Comparison of ENCODE assay signal across 16 mouse cellular contexts in the genomic region with DNA sequence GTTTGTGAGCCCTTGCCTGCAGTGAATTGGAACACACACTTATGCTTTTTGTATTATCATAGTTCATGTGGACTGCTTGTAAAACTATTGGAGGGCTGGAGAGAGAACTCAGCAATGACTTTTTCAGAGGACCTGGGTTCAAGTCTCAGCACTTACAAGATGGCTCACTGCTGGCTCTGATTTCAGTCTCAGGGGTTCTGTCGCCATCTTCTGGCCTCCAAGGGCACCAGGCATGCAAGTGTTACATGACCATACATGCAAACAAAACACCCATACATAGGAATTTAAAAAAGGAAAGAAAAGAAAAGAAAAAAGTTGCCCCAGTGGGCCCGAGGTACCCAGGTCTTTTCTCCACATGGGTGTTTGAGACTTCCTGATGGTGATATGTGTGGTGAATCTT. TPM values are rescaled to one million over a fixed set of nuclear protein-coding genes. Genes with fewer than 3 reads are reported as not detected.
DNase-seq lines count a peak whose midpoint lies in the region; ATAC-seq and TF ChIP-seq lines count a peak whose summit lies in the region.
"Had no signal": no experiment of that assay in that cellular context is flagged by ENCODE, and none has a peak within 500 bp of the region (broad histone marks: within the 10 kb centered on the region; RNA-seq: fewer than 3 reads in every experiment).

No protein-coding gene starts in this region.

- peak; percentile 48 for TF ChIP-seq CTCF in gastrocnemius, adult 2 months (IDR thresholded peaks at IDR 0.05)
- peak; percentile 61 for TF ChIP-seq CTCF in liver, embryonic 14.5 days (IDR thresholded peaks at IDR 0.05; ENCODE audit: low read depth)
- TF ChIP-seq CTCF in bone marrow macrophage, adult 2 months (IDR thresholded peaks at IDR 0.05; ENCODE audit: low read depth, low read length) = 0 out of 2 replicates have a peak, but pooled peaks have one; percentile 14

- H3K9me3 ChIP-seq in liver, embryonic 14.5 days (ENCODE audit: control insufficient read depth, low read length) = no peaks in the 10 kb centered on the region
- no peaks in the 10 kb centered on the region for H3K9me3 ChIP-seq in midbrain, embryonic 11.5 days (ENCODE audit: control insufficient read depth, low read length)
- H3K9me3 ChIP-seq: embryonic facial prominence, embryonic 13.5 days; hindbrain, embryonic 15.5 days; limb, embryonic 10.5 days; midbrain, embryonic 10.5 days had no signal

- H3K27me3 ChIP-seq in liver, embryonic 14.5 days (ENCODE audit: control insufficient read depth, insufficient read depth, low read length) = no peaks in the 10 kb centered on the region
- H3K27me3 ChIP-seq in midbrain, embryonic 11.5 days (ENCODE audit: control insufficient read depth, insufficient read depth, low read length) = no peaks in the 10 kb centered on the region
- H3K27me3 ChIP-seq: embryonic facial prominence, embryonic 13.5 days; hindbrain, embryonic 15.5 days had no signal

- H3K9ac ChIP-seq in liver, embryonic 14.5 days (replicated peaks) = no peak overlapping the region
- H3K9ac ChIP-seq in midbrain, embryonic 11.5 days (ENCODE audit: low read length) = no peak overlapping the region
- H3K9ac ChIP-seq: embryonic facial prominence, embryonic 13.5 days; hindbrain, embryonic 15.5 days had no signal

- TF ChIP-seq POLR2A in bone marrow macrophage, adult 2 months (IDR thresholded peaks at IDR 0.05; ENCODE audit: borderline replicate concordance, low read depth, low read length) = no peak

- DNase-seq in gastrocnemius, adult 2 months = no peak
- no peak for DNase-seq in gastrocnemius, postnatal 25 days
- no peak for DNase-seq in liver, embryonic 14.5 days (ENCODE audit: low read depth in 3 of 3, low spot score in 3 of 3)
- DNase-seq in liver = no peak
- peak; percentile 57 for DNase-seq in 416B (ENCODE audit: low read depth)
- no peak for DNase-seq in midbrain, embryonic 11.5 days (ENCODE audit: low spot score, missing footprints)
- DNase-seq: adrenal gland, postnatal 10 days; kidney, postnatal 14 days; right cerebral cortex, adult 18-20 months; thymus, postnatal 36 days had no signal

- WGBS in liver, embryonic 14.5 days (ENCODE audit: insufficient replicate concordance) = 46% methylated on average over 2 of the region's 2 CpGs
- 73% methylated on average over 2 of the region's 2 CpGs for WGBS in midbrain, embryonic 11.5 days

- no peak overlapping the region for H3K27ac ChIP-seq in gastrocnemius, adult 2 months
- no peak overlapping the region for H3K27ac ChIP-seq in liver, embryonic 14.5 days
- H3K27ac ChIP-seq in bone marrow macrophage, adult 2 months (ENCODE audit: insufficient read depth, low read depth, low read length) = no peak overlapping the region
- H3K27ac ChIP-seq in midbrain, embryonic 11.5 days (ENCODE audit: low read depth, low read length) = no peak overlapping the region
- H3K27ac ChIP-seq: embryonic facial prominence, embryonic 13.5 days; hindbrain, embryonic 15.5 days; limb, embryonic 10.5 days; midbrain, embryonic 10.5 days had no signal

- intact Hi-C loops in gastrocnemius, adult 2 months (cut with DNase I) = loop anchor here (5.0 kb wide), 1 partner anchor 76 kb away; no protein-coding TSS in a partner anchor

- no peak overlapping the region for H3K4me2 ChIP-seq in liver, embryonic 14.5 days (ENCODE audit: low read depth)
- no peak overlapping the region for H3K4me2 ChIP-seq in midbrain, embryonic 11.5 days
- H3K4me2 ChIP-seq: embryonic facial prominence, embryonic 13.5 days; hindbrain, embryonic 15.5 days had no signal

- no peak for ATAC-seq in liver, embryonic 14.5 days (ENCODE audit: insufficient read depth)
- ATAC-seq in megakaryocyte, adult 5-6 weeks (ENCODE audit: poor library complexity, severe bottlenecking) = no peak
- no peak for ATAC-seq in midbrain, embryonic 11.5 days (ENCODE audit: low FRiP score)

- H3K4me3 ChIP-seq in gastrocnemius, adult 2 months = no peak overlapping the region
- H3K4me3 ChIP-seq in liver, embryonic 14.5 days (ENCODE audit: insufficient read depth in 1 of 2, low read depth in 2 of 2, low read length in 2 of 2) = no peak overlapping the region
- no peak overlapping the region for H3K4me3 ChIP-seq in bone marrow macrophage, adult 2 months (ENCODE audit: insufficient read depth, low read length)
- no peak overlapping the region for H3K4me3 ChIP-seq in midbrain, embryonic 11.5 days (ENCODE audit: low read depth, low read length)
- H3K4me3 ChIP-seq: embryonic facial prominence, embryonic 13.5 days; hindbrain, embryonic 15.5 days; limb, embryonic 10.5 days; midbrain, embryonic 10.5 days had no signal

- no peak for TF ChIP-seq EP300 in liver, embryonic 14.5 days (IDR thresholded peaks at IDR 0.05; ENCODE audit: low read depth)

- no peaks in the 10 kb centered on the region for H3K36me3 ChIP-seq in liver, embryonic 14.5 days (replicated peaks; ENCODE audit: control insufficient read depth, insufficient read depth, low read depth)
- no peaks in the 10 kb centered on the region for H3K36me3 ChIP-seq in midbrain, embryonic 11.5 days (ENCODE audit: control insufficient read depth, insufficient read depth, low read length)
- H3K36me3 ChIP-seq: embryonic facial prominence, embryonic 13.5 days; hindbrain, embryonic 15.5 days; limb, embryonic 10.5 days; midbrain, embryonic 10.5 days had no signal

- H3K4me1 ChIP-seq in liver, embryonic 14.5 days (replicated peaks; ENCODE audit: control insufficient read depth in 2 of 2, insufficient read depth in 2 of 2, low read length in 1 of 2) = no peaks in the 10 kb centered on the region
- H3K4me1 ChIP-seq in bone marrow macrophage, adult 2 months (ENCODE audit: control insufficient read depth, insufficient read depth, low read length) = peaks cover 10% of the 10 kb centered on the region
- peaks cover 14% of the 10 kb centered on the region for H3K4me1 ChIP-seq in midbrain, embryonic 11.5 days (ENCODE audit: control insufficient read depth, insufficient read depth, low read length)

RNA-seq across cellular contexts. Expression of gene Arid1b, which starts 32.4 kb away (rescaled TPM):
- total RNA-seq in gastrocnemius, adult 2 months (2021) = 10 to 100 TPM; 35.1 to 35.6 TPM
- total RNA-seq in gastrocnemius, postnatal 25 days (2021) = 10 to 100 TPM; 29.2 to 29.7 TPM
- polyA plus RNA-seq in liver, embryonic 14.5 days (2012; rRNA removed) = 2.3 and 2.6 TPM in 2 replicates
- 2.9 and 3.1 TPM in 2 replicates for polyA plus RNA-seq in liver, embryonic 14.5 days (2014; fragmentation: Nextera tagmentation; extraction: Ambion mirVana)
- polyA plus RNA-seq in bone marrow macrophage, adult 2 months (2012; ENCODE audit: insufficient read depth, insufficient read length, missing spikeins) = 21.0 and 25.8 TPM in 2 replicates
- total RNA-seq in megakaryocyte, adult 5-6 weeks (2015) = 23.0 and 28.1 TPM in 2 replicates
- total RNA-seq in megakaryocyte, adult 5-6 weeks (2017) = 15.2 and 19.0 TPM in 2 replicates
- 11.6 and 12.2 TPM in 2 replicates for polyA plus RNA-seq in midbrain, embryonic 11.5 days (2014; fragmentation: Nextera tagmentation; extraction: Ambion mirVana)
